Mouse (Mus musculus): ENCODE measurements at regions not wholly inside any gene's neighbourhood (a gene's known extent, or its start where the extent isn't known, plus 50 kb on each side); places are given as distances from the start of the nearest gene placed in this dataset.
A peak's percentile ranks its signal among the peaks of the same experiment; 100 is the strongest.
"Not testable (repeated sequence)": the region's sequence is repeated elsewhere in the genome, so short reads cannot be mapped to it uniquely, and the experiment has no call there.

DNA sequence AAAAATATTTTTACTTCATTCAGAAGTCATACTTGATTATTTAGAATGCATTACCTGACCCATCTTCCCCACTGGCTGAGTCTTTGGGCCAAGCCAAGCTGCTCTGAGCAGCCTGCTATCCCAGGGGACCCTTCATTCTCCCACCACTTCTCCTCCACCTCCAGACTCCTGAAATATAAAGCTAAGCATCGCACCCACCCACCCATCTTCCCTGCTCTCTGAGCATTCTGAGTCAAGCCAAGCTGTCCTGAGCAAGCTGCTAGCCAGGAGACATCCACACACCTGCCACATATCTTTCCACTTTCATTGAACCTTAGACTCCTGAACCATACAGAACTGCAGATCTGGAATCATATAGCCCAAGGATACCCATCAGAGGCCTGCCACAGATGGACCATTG, 1456.2 kb upstream of the Adam24 start:
- no peak for DNase-seq

DNA sequence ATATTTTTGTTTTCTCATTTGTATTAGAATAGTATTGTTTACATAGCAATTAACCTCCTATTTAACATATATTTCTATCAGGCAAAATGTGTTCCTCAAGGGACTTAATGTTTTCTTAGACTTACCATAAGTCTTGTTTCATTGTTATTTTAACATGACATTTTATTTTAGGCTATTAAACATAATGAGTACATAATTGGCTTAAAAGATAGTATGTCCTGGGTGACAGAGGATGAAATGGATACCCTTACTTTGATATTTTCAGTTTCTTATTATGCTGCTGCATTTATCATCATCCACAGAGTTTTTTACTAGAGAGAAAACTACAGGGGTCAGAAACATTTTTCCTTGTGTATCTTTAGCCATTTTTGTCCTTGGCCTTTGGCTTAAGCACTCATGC, 1447.6 kb upstream of the Adam24 start:
- DNase-seq: no peak

DNA sequence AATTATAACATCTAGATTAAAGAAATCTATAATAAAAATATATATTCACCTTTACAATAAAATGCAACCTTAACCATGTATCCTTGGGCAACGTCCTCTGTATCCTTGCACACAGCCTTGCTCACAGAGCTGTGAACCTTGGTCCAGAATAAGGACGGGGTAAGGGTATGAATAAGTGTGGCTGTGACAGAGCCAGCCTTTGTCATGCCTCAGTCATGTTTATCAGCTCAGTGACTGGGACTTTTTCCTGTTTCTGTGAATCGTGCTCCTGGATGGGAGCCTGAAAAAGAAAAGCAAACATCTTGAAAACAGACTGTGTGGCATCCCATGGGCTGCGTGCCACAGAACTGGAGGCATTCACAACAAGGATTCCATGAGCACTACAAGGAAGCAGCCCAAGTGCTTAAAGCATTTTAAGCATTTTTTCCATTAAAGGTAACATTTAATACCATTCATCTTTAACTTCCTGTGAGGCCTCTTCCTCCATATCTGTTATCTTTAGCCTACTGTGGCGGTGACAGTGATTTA, 1405.8 kb upstream of the Adam24 start:
- DNase-seq: no peak

DNA sequence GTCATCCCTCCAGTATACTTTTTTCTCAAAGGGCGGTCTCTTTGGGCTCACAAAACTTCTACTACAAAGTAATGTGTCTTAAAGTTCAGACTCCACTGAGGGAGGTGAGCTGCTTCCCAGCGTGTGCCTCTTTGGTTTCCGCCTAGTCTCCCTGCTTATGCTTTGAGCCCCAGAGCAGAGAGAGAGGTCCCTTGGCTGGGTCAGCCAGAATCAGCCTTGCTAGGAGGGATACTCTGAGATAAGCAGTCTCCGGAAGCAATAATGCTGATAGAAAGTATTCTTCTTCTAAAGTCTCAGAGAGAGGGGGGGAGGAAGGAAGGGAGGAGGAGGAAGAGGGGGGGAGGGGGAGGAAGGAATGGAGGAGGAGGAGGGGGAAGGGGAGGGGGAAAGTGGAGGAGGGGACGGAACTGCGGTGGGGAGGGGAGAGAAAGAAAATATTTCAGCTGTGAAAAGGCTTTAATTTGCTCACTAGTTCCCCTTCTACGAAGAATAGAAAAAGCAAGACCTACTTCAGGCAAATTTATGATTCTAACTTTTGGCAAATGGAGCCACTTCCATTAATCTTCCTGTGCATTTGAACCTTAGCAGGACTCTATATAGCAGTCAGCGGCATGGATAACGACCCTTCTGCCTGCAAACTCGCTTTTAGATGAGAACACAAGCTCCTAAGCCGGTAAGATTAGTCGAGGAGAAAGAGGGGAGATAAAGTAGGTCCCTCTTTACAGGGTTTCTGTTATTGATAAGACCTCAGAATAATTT, 1377.2 kb upstream of the Adam24 start:
- DNase-seq: no peak

DNA sequence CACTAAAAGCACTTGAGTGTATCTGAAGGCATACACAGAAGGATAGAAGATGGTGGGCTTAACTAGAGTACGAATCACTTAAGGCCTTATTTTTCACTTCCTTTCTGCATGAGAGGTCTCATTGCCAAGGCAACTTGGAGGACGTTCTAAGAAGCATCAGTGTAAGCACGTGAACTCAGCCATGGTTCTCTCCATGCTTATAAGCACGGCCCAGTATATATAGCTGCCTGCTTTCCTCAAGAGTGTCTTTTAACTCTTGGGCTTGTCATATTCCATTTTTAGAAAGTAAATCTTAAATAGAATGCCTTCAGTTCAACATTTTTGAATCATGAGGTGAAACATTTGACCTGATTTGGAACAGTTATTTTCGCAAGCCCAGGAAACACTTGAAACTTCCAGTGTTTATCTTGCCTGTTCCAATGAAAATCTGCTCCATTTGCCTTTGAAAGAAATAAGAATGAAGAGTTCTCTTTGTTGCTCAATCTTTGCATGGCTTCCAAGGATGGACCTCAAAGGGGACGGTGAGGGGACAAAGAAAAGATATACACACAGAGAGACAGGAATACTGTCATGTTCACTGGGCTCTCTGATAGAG, 1371.0 kb upstream of the Adam24 start:
- DNase-seq: no peak

DNA sequence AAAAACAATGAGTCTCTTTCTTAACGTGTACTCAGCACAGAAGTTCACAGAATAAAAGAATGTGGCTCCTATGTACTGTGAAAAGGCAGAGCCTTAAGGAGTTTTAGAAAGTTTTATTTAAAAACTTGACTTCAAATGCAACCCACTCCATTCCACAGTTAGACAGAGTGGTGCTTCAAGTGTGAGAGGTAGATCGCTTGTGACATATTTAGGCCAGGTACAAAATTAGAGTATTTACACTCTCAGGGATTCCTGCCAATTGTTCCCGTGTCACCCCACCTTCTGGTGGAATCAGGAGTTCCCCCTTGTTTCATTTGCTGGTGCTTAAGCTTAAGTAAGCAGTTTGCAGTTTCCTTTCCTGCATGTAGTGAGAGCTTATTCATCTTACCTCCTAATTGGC, 1361.0 kb upstream of the Adam24 start:
- peak; percentile 52 for DNase-seq

DNA sequence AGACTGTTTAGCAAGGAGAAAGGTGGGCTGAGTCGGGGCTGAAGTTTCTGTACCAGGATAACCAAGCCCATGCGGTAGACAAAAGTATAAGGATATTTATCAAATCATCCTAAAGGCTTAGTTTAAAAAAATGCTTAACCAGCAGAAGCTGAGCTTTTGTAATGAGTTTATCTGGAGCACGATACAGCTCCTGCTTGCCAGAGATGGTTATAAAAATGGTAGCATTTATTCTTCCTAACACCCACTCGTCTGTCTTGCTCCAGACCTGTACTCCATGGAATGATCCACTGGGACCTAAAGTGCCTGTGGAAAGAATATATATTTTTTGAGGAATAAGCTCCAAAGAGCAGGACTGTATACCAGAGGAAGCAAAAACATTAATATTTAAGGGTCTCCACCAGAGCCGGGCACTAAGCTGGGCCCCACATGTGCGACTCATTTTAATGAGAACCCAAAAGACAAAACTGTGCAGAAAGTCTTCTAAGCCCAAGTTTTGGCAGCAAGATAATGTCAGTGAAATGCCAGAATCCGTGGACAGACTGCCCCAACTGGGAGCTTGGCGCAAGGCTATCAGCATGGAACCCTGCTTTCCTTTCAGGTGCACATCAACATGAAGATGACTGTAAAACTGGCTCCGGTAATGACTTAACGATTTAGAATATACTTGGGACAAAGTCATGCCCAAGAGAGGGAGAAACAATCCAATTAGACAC, 1359.2 kb upstream of the Adam24 start:
- peak; percentile 18 for DNase-seq

DNA sequence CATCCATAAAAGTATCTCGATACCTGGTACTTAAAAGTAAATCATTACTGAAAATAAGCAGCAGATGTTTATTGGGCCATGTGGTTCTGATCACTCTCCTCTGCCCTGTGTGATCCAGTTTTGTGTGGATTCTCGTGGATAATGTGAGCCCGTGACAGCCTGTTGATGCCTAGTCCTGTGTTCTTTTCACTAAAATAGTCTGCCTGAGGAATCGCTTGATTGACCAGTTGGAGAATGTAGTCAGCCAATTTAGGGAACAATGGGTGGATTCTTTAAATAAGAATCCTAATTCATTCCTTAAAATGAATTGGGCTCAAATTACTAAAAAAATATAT, 1358.7 kb upstream of the Adam24 start:
- DNase-seq: no peak

DNA sequence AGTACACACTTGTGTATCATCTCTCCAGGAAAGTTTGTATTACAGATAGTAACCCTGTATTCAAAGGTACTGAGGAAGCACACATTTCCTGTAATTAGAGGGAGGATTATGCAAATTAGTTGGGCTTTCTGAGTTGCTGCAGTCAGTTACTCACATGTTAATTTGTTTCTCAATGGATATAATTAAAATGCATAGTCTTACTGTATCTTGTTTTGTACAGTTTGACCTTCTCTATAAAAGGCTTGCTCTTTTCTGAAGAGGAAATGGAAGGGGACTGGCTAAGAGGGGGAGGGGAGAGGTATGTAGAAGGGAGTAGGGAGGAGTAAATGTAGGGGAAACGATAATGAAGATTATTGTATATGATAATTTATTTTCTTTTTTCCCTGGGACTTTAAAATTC, 1345.5 kb upstream of the Adam24 start:
- DNase-seq: no peak

DNA sequence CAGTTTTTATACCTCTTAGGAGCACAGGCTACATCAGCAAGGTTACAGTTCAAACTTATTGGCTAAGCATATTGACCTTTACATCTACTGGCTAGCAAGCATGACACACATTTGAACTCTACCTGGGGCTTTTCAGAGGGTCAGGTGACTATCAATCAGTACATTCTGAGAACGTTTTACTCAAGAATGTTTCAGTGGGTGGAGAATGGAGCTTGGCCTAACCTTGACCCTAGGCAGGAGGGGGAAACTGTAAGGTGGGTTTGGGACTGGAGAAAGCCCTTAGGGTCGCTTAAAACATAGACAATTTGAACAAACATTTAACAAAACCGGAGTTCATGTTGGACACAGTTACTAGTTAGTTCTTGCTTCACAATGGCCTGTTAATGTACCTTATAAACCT, 1330.1 kb upstream of the Adam24 start:
- no peak for DNase-seq

DNA sequence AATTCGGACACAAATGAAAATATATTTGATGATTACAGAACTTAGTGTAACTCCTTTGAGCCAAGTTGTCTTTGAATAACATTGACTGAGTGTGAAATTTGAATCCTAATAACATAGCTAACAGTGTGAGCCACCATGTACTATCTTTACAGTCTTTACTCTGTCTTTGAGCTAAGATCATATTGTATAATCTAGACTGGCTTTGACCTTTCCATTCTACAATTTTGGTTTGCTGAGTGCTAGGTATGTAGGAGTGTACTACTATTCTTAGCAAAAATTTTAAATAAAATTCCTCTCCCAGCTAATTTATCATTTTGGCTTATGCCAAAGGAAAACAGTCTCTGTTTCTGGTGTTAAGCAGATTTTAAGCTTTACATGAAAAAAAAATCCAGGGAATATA, 1328.4 kb upstream of the Adam24 start:
- no peak for DNase-seq

DNA sequence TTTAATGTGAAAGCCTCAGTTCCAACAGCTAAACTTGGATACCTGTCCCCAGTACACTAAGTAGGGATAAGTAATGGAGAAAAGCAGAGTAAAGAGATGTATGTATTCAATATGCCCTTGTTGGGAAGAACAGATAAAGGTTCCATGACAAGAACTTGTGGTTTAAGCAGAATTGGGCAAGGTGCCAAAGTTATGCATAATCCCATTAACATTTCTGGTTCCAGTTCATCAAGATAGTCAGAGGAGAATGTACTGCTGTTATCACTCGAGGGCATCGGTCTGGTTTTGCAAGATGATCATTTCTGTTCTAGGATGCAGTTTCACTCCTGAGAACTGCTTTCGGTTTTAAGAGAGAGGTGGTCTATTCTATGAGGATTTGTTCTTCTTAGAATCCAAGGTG, 1325.9 kb upstream of the Adam24 start:
- DNase-seq: no peak

DNA sequence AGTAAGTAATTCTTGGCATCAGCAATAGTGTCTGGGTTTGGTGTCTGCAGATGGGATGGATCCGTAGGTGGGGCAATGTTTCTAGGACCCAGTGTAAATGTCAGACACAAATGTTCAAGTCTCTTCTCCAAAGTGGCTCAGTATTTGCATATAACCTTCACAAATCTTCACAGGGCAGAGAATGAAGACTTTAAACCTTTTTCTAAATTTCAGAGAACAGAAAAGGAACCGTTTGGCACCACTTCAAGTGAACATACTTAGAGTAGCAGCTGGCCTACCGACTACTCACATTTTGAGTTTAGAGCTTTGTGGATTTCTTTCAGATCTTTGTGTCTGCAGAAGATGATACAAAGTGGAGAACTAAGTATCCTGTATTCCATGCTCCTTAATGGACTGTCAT, 1319.5 kb upstream of the Adam24 start:
- no peak for DNase-seq

DNA sequence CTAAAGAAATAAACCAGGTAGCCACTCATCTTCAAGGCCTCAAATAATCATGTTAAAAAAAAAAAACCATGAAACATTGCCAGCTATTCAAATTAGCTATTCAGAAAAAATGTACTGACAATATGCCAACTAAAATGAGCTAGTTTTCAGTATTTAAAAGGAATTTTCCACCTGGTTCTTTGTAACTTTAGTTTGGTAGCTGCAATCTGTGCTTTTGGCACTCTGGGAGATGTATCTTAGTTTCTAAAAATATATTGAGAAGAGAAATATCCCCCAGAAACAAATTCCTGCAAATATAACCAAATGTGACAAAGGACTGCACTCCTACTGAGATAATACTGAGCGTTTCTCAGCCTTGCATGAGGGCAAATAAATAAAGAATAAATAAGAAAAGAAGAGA, 1317.8 kb upstream of the Adam24 start:
- peak; percentile 37 for DNase-seq

DNA sequence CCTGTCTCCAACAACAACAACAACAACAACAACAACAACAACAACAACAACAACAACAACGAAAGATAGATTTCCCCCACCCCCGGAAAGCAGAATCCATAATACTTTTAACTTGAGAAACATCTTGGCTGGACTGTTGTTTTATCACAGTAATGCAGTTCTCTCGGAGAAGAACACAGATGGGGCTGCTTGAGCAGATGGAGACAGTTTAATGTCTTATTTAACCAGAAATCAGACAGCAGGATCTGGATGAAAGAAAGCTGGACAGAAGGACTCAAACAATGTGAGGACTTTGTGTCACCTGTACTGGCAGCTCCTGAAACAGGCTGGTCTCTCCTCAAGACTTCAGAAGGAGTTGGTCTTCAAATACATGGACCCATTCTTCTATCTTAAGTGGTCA, 1317.0 kb upstream of the Adam24 start:
- DNase-seq: no peak

DNA sequence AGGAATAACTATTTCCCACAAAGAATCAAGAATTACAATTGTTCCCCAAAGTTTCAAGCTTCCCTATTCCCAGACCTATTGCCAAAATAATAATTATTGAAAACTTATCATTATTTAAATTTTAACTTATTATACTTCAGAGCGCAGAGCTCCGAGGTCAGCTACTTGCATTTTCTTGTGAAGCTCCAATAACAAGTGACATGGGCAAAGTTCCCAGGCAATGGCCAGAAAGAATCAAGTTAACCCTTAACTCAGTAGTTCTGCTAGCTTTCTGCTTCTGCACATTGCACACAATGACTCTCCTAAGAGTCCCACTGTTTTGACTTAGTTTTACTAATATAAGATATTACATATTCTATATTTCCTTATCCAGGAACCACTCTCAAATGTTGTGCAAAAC, 1308.5 kb upstream of the Adam24 start:
- not testable (repeated sequence) for DNase-seq
